Mouse (Mus musculus): ENCODE results near the gene Aff3.

The Aff3 gene

GRCm38 (mm10) chr1:38392928-38393327 lies 271.8 kb downstream of the Aff3 start:
- no peak for DNase-seq (ENCODE audit: low read depth, low spot score)

DNA sequence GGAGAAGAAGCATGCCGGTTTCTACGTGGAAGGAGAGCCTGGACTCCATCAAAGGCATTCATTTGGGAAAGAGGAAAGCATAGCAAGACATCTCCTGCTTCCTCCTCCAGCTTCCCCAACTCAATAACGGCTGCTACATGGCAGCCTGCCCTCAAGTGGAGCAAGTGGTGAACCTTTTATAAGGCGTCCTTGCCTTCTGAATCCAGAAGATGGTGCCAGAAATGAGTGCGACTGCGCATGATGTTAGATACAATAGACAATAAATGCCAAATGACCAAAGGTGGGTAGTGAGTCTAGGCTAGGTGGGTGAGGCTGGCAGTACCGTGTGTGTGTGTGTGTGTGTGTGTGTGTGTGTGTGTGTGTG lies 273.9 kb downstream of the Aff3 start:
- no peak for DNase-seq (ENCODE audit: low read depth, low spot score)

DNA sequence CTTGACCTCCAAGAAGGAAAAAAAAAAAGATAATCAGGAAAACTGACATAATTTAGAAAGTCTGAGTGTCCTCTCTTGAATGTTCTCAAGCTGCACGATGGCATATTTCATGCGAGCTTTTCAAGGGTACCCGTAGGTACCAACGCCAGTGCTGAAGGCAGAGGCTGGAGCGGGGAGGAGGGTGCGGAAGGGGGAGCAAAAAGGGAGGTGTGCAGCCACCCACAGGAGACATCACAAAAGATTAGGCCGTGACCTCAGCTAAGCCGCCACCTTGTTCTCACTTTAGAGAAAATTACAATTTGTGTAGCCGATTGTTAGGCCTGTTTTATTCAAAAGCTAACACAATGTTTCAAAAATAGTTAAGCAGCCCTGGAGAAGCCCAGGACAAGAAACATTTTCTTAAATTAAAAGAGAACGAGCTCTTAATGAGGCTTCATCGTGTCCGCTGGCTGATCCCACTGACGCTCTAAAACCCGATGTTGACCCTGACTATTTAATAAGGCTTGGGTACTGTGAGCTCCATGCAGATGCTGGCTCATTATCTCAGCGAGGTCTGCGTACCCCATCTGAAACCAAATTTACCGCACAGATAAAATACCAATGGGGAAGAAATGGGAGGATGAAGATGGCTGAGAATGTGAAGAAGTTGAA lies 274.4 kb downstream of the Aff3 start:
- DNase-seq (ENCODE audit: low read depth, low spot score), result no peak

DNA sequence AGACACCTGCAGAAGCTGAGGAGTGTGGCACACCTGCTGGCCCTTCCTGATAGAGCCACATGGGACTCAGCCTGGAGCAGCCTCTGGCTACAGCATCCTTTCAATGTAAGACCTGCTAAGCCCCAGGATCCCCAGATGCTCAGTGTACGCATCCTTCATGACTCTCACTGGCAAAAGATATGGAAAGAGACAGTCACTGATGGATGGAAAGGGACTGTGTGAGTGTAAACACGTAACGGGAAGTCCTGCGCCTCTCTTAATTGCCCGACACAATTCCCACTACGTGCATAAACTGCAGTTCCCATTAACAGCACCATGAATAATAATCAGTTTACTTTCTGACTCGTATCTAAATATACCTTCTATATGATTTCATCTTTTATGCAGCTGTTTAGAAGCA lies 275.2 kb downstream of the Aff3 start:
- DNase-seq (ENCODE audit: low read depth, low spot score), result no peak

DNA sequence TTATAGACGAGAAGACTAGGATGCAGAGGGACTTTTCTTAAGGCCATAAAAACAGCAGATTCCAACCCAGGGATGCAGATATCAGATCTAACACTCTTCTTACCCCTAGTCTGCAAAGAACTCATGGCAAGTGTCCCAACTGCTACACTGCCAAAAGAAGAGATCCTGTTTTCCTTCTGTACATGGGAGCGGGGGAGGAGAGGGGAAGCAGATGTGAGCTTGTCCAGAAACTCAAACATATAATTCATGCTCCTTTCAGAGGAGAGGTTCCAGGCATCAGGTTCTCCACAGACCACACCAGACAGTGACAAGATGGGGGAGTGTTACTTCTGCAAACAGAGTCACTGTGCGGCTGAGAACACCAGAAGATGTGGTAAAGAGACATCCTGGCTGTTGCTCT lies 276.3 kb downstream of the Aff3 start:
- no peak for DNase-seq (ENCODE audit: low read depth, low spot score)

DNA sequence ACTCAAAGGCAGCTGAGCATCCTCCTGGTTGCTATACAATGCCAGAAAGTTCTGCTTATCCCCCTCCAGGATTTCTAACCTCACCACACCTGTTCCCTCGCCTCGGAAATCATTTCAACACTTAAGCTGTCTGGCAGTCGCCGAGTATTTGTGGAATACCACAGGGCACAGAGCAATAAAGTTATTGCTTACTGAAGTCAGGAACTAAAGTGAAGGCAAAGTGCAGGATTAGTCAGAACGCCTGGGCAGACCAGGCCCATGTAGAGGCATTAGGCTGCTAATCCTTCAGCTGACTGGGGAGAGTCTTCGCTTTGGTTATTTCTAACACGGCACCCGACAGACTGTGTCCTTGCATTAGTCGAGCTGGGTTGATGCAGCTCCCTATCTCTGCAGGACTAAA lies 277.3 kb downstream of the Aff3 start:
- no peak for DNase-seq (ENCODE audit: low read depth, low spot score)

DNA sequence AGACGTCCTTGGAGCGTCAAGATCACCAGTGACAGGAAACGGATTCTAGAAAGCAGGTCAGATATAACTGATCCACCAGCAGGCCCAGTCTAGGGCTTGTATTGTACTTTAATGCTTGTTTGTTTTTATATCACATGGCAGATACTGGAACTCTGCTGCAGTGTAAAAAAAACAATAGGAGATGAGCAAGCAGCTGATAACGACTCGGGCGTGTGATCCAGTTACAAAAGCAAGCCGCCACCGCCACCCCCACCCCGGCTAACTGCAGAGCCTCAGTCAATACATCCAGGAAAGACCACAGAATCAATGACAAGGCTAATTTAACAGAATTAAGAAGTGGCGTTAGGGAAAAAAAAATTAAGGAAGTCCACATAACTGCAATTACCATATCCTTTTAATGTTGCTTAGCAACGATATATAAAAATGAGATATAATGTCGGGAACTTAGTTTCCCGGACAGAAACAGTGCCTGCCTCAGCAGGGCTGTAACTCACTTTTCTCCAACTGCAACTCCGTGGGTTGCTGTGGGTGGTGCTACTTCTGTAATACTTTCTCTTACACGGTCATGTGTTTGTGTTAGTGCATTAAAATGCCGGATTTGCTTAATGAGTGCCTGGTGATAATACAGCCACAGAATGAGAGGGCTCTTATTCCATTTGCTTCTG lies 280.2 kb downstream of the Aff3 start:
- no peak for DNase-seq (ENCODE audit: low read depth, low spot score)

- no peak for DNase-seq (ENCODE audit: low read depth, low spot score)
Observed at GRCm38 (mm10) chr1:38384010-38384409, 280.7 kb downstream of the Aff3 start.

DNA sequence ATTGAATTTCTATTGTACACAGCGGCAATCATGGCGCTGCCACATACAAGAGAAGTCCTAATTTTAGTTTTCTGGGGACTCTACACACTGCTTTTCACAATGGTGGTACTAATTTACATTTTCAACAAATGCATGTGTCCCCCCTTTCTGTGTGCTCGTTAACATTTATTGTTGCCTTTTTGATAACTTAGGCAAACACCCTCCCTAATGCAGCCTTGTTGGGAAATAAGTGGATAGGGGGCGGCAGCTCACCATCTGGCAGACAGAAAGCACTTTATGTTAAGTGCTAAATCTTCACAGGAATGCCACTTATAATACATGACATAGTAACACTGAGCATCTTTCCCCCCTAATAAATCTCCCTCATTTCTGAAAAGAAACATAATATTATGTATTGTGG lies 282.1 kb downstream of the Aff3 start:
- no peak for DNase-seq (ENCODE audit: low read depth, low spot score)

GRCm38 (mm10) chr1:38377930-38378329 lies 286.8 kb downstream of the Aff3 start:
- DNase-seq (ENCODE audit: low read depth, low spot score), result no peak

DNA sequence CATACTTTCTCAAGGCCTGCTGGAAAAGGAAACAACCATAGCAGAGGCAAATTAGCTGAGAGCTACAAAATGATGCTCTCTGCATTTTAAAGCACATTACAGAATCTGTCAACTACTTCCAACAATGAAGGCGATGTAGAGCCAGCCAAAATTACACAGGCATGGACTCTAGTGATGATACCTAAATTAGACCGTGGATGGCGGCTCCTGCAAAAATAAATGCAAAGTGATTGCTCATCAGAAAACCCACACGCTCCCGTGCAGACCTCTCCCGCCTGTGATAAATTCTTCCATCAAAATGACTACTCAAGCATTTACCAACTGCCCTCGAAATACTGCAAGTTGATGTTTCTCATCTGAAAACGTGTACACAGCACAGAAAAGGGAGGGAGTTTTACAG lies 295.6 kb downstream of the Aff3 start:
- no peak for DNase-seq (ENCODE audit: low read depth, low spot score)

DNA sequence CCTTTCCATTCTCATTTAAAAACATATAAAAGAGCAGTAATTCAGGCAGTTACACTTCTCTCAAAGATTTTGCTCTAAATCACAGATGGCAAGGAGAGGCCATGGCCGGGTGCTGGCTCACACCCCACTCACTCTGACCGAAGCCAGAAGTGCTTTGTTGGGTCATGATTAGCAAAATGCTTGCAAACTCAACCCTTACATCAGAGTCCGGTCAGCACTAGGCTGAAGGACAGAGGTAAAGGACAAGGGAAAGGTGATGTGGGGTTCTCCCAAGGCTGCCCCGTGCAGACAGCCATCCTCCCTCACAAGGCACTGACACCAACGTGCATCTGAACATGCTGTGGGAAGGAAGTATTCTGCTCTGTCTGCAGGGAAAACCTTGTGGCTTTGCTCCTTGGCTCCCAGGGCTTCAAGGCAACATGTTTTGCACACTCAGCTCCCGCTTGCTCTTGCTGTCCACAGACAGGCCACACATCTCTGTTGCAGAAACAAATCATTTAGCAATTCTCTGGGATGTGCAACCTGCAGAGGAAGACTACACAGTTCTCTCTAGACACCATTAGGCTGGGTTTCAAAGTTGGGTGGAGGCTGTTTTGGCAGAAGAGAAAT lies 296.6 kb downstream of the Aff3 start:
- no peak for DNase-seq (ENCODE audit: low read depth, low spot score)

GRCm38 (mm10) chr1:38367404-38368080 lies 297.2 kb downstream of the Aff3 start:
- no peak for DNase-seq (ENCODE audit: low read depth, low spot score)

DNA sequence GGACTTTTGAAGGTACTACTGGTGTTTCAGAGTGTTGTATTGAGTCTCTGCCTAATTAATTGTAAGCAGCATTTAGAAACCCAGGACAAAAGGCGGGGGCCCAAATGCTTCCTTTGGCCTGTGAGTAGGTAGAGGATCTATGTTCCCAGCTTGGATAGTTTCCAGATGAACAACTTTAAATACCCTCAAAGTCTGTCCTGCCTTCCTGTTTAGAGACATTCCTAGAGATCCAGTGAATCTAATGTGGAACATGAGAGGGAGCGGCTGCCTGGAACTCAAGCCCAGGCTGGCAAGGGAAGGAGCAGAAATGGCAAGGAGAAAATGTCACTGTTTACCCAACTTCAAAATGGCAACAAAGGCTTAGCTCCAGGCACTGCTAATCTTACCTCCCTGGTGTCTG lies 300.9 kb downstream of the Aff3 start:
- DNase-seq (ENCODE audit: low read depth, low spot score), result no peak

DNA sequence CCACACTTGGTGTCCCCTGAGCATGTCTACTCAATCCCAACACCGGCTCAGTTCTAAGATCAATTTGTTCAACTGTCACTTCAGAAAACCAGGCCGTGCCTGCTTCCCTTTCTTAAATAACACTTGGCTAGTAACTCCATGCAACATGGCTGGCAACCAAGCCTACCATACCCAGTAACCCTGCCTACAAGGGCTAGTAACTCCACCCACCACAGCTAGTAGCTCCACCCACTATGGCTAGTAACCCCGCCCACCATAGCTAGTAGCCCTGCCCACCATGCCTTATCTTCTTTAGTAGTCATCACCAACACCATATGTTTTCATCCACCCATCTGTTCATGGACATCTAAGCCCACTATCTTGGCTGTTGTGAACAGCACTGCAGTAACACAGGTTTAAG lies 302.5 kb downstream of the Aff3 start:
- DNase-seq (ENCODE audit: low read depth, low spot score), result no peak

DNA sequence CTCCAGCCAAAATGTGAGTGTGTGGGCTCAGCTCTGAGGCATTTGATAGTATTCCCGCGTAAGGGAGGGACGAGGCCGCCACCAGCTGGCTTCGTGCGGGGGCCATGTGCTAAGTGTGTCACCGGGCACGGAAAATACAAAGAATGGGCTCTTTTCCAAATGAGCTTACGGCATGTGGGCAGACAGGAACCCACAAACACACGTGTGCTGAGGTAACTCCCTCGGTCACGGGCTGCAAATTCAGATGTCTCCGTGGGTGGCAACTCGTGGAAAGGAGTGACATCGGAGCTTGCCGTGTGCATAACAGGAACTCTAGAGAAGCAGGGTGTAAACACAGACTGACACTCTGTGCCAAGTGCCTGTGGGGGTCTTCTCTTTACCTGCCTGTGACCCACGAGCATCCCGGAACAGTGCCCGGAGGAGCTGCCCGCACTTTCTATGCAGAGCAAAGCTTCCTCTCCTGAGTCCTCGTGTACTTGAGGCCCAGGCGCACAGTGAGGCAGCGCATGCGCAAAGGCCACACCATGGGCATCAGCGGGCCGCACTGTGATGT lies 305.9 kb downstream of the Aff3 start:
- DNase-seq (ENCODE audit: low read depth, low spot score), result no peak

- no peak for DNase-seq (ENCODE audit: low read depth, low spot score)
Observed at GRCm38 (mm10) chr1:38357933-38358796, 306.6 kb downstream of the Aff3 start.

GRCm38 (mm10) chr1:38354585-38354984 lies 310.2 kb downstream of the Aff3 start:
- no peak for DNase-seq (ENCODE audit: low read depth, low spot score)

DNA sequence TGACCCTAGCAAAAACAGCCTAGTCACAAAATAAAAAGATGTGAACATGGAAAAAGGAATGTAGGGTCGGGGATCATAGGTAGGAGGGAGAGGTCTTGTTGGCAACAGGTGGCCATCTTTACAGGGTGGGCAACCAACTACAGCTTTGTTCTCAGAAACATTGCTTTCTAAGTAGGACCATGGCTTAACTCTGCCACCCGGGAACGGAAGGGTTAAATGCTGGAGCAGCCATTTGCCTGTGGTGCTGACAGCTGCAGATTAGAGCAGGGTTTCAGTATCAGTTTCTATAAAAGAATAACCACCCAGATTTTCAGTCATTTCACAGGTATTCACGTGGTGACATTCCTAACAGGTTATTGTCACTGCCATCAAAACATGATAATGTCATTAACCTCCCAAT lies 317.4 kb downstream of the Aff3 start:
- no peak for DNase-seq (ENCODE audit: low read depth, low spot score)

- no peak for DNase-seq (ENCODE audit: low read depth, low spot score)
Observed at GRCm38 (mm10) chr1:38334206-38334605, 330.5 kb downstream of the Aff3 start.

- no peak for DNase-seq (ENCODE audit: low read depth, low spot score)
Observed at GRCm38 (mm10) chr1:38332919-38333318, 331.8 kb downstream of the Aff3 start.

- DNase-seq (ENCODE audit: low read depth, low spot score), result no peak
Observed at GRCm38 (mm10) chr1:38324206-38324605, 340.5 kb downstream of the Aff3 start.

All from WW6 (cell line).